In the genomic region with DNA sequence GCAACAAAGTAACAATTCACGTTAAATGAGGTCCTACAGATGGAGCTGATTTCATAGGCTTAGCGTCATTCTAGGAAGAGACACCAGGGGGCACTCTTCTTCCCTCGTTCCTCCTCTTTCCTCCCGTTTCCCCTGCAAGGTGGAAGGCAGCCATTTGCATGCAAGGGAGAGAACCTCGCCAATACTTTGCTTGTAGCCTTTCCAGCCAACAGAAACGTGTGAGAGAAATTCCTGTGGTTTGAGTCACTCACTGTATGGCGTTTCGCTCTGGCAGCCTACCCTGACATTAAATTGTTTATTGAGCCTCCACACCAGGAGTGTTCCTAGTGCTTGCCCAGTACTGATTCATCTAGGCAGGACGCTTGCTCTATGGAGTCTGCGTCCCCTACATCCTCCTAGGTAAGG, we compare ENCODE assay signal across 8 mouse cellular contexts.
DNase-seq lines count a peak whose midpoint lies in the region; ATAC-seq and TF ChIP-seq lines count a peak whose summit lies in the region.

No protein-coding gene starts in this region.

- H3K4me2 ChIP-seq in embryonic facial prominence, embryonic 13.5 days = peak overlapping the region; percentile 51
- H3K4me2 ChIP-seq in heart, embryonic 12.5 days = peak overlapping the region; percentile 56
- H3K4me2 ChIP-seq in kidney, embryonic 15.5 days = peak overlapping the region; percentile 48
- peak overlapping the region; percentile 32; the same call in 1 of the 2 replicates for H3K4me2 ChIP-seq in limb, embryonic 14.5 days (replicated peaks; ENCODE audit: low read depth, low read length, severe bottlenecking)
- H3K4me2 ChIP-seq in midbrain, postnatal 0 days (ENCODE audit: low read depth, low read length, poor library complexity, severe bottlenecking) = peak overlapping the region; percentile 23
- peak overlapping the region; percentile 39; the same call in 1 of the 2 replicates for H3K4me2 ChIP-seq in stomach, postnatal 0 days (replicated peaks; ENCODE audit: low read depth)

- 0 out of 2 replicates have a peak overlapping the region, but pooled peaks have one; percentile 7 for H3K27ac ChIP-seq in embryonic facial prominence, embryonic 13.5 days
- no peak overlapping the region for H3K27ac ChIP-seq in heart, embryonic 12.5 days (ENCODE audit: poor library complexity, severe bottlenecking)
- H3K27ac ChIP-seq in kidney, embryonic 15.5 days = no peak overlapping the region
- H3K27ac ChIP-seq in limb, embryonic 14.5 days (replicated peaks; ENCODE audit: low read depth, low read length) = no peak overlapping the region
- H3K27ac ChIP-seq in midbrain, postnatal 0 days (ENCODE audit: low read depth, low read length) = 0 out of 2 replicates have a peak overlapping the region, but pooled peaks have one; percentile 19
- H3K27ac ChIP-seq in stomach, postnatal 0 days (replicated peaks) = no peak overlapping the region

- peak; percentile 95 for TF ChIP-seq CTCF in midbrain, postnatal 0 days (IDR thresholded peaks at IDR 0.05)
- TF ChIP-seq CTCF in stomach, postnatal 0 days (IDR thresholded peaks at IDR 0.05; ENCODE audit: low read depth) = peak; percentile 96

- peak; percentile 80 for DNase-seq in 416B (ENCODE audit: low read depth)
- DNase-seq in adrenal gland, postnatal 14 days = peak; percentile 86
- peak; percentile 94 for DNase-seq in limb, embryonic 14.5 days (ENCODE audit: low spot score)
- DNase-seq in midbrain, postnatal 0 days (ENCODE audit: low spot score) = peak; percentile 90
- peak; percentile 83 for DNase-seq in stomach, postnatal 0 days (ENCODE audit: low spot score)

- no peak for TF ChIP-seq EP300 in stomach, postnatal 0 days (optimal IDR thresholded peaks at IDR 0.05)

- 0 out of 2 replicates have a peak overlapping the region, but pooled peaks have one; percentile 21 for H3K9ac ChIP-seq in embryonic facial prominence, embryonic 13.5 days
- H3K9ac ChIP-seq in heart, embryonic 12.5 days = no peak overlapping the region
- H3K9ac ChIP-seq in kidney, embryonic 15.5 days = no peak overlapping the region
- no peak overlapping the region for H3K9ac ChIP-seq in limb, embryonic 14.5 days (ENCODE audit: low read depth, low read length, severe bottlenecking)
- no peak overlapping the region for H3K9ac ChIP-seq in midbrain, postnatal 0 days (replicated peaks; ENCODE audit: low read length, poor library complexity, severe bottlenecking)
- H3K9ac ChIP-seq in stomach, postnatal 0 days (ENCODE audit: low read length) = no peak overlapping the region

- H3K4me3 ChIP-seq in embryonic facial prominence, embryonic 13.5 days = 0 out of 2 replicates have a peak overlapping the region, but pooled peaks have one; percentile 9
- H3K4me3 ChIP-seq in heart, embryonic 12.5 days = no peak overlapping the region
- 0 out of 2 replicates have a peak overlapping the region, but pooled peaks have one; percentile 10 for H3K4me3 ChIP-seq in kidney, embryonic 15.5 days (replicated peaks)
- no peak overlapping the region for H3K4me3 ChIP-seq in limb, embryonic 14.5 days (replicated peaks; ENCODE audit: low read length)
- H3K4me3 ChIP-seq in midbrain, postnatal 0 days (ENCODE audit: low read depth, low read length) = no peak overlapping the region
- H3K4me3 ChIP-seq in stomach, postnatal 0 days (ENCODE audit: low read depth, low read length) = no peak overlapping the region

- no peaks in the 10 kb centered on the region for H3K27me3 ChIP-seq in embryonic facial prominence, embryonic 13.5 days
- H3K27me3 ChIP-seq in heart, embryonic 12.5 days (replicated peaks) = no peaks in the 10 kb centered on the region
- no peaks in the 10 kb centered on the region for H3K27me3 ChIP-seq in kidney, embryonic 15.5 days
- H3K27me3 ChIP-seq in limb, embryonic 14.5 days (ENCODE audit: control insufficient read depth, insufficient read depth, low read length) = no peaks in the 10 kb centered on the region
- H3K27me3 ChIP-seq in midbrain, postnatal 0 days (ENCODE audit: insufficient read depth, low read length) = no peaks in the 10 kb centered on the region
- H3K27me3 ChIP-seq in stomach, postnatal 0 days (ENCODE audit: control insufficient read depth, insufficient read depth, low read length) = no peaks in the 10 kb centered on the region

- 14% methylated on average over 10 of the region's 10 CpGs for WGBS in embryonic facial prominence, embryonic 13.5 days
- WGBS in heart, embryonic 12.5 days = 14% methylated on average over 10 of the region's 10 CpGs
- WGBS in kidney, embryonic 15.5 days = 13% methylated on average over 10 of the region's 10 CpGs
- 14% methylated on average over 10 of the region's 10 CpGs for WGBS in limb, embryonic 14.5 days
- WGBS in midbrain, postnatal 0 days = 14% methylated on average over 10 of the region's 10 CpGs
- WGBS in stomach, postnatal 0 days = 6% methylated on average over 10 of the region's 10 CpGs

- H3K4me1 ChIP-seq in embryonic facial prominence, embryonic 13.5 days = peaks cover 7% of the 10 kb centered on the region; the same call in 1 of the 2 replicates
- H3K4me1 ChIP-seq in heart, embryonic 12.5 days (replicated peaks) = peaks cover 15% of the 10 kb centered on the region
- H3K4me1 ChIP-seq in kidney, embryonic 15.5 days = peaks cover 3% of the 10 kb centered on the region; the same call in 1 of the 2 replicates
- no peaks in the 10 kb centered on the region for H3K4me1 ChIP-seq in limb, embryonic 14.5 days (ENCODE audit: control insufficient read depth, insufficient read depth, low read length)
- H3K4me1 ChIP-seq in midbrain, postnatal 0 days (ENCODE audit: insufficient read depth, low read length) = no peaks in the 10 kb centered on the region
- no peaks in the 10 kb centered on the region for H3K4me1 ChIP-seq in stomach, postnatal 0 days (replicated peaks; ENCODE audit: control insufficient read depth, insufficient read depth)

- peak; percentile 40; the same call in 1 of the 2 replicates for ATAC-seq in embryonic facial prominence, embryonic 13.5 days (ENCODE audit: insufficient number of reproducible peaks, insufficient read depth, low FRiP score, low TSS enrichment, low read depth)
- no peak for ATAC-seq in heart, embryonic 12.5 days (ENCODE audit: insufficient number of reproducible peaks, low FRiP score)
- ATAC-seq in kidney, embryonic 15.5 days (replicated peaks; ENCODE audit: low FRiP score) = 0 out of 2 replicates have a peak, but pooled peaks have one; percentile 60
- ATAC-seq in limb, embryonic 14.5 days (ENCODE audit: low FRiP score, low read depth) = peak; percentile 79
- no peak for ATAC-seq in midbrain, postnatal 0 days (ENCODE audit: low FRiP score)
- peak; percentile 70 for ATAC-seq in stomach, postnatal 0 days (ENCODE audit: low FRiP score, low TSS enrichment)

- no peaks in the 10 kb centered on the region for H3K36me3 ChIP-seq in embryonic facial prominence, embryonic 13.5 days
- no peaks in the 10 kb centered on the region for H3K36me3 ChIP-seq in heart, embryonic 12.5 days
- H3K36me3 ChIP-seq in kidney, embryonic 15.5 days = no peaks in the 10 kb centered on the region
- no peaks in the 10 kb centered on the region for H3K36me3 ChIP-seq in limb, embryonic 14.5 days (ENCODE audit: control insufficient read depth, insufficient read depth, low read length)
- no peaks in the 10 kb centered on the region for H3K36me3 ChIP-seq in midbrain, postnatal 0 days (ENCODE audit: insufficient read depth, low read length)
- no peaks in the 10 kb centered on the region for H3K36me3 ChIP-seq in stomach, postnatal 0 days (ENCODE audit: control insufficient read depth, insufficient read depth, low read length)

- no peaks in the 10 kb centered on the region for H3K9me3 ChIP-seq in embryonic facial prominence, embryonic 13.5 days
- H3K9me3 ChIP-seq in heart, embryonic 12.5 days (replicated peaks) = no peaks in the 10 kb centered on the region
- H3K9me3 ChIP-seq in kidney, embryonic 15.5 days (replicated peaks) = no peaks in the 10 kb centered on the region
- H3K9me3 ChIP-seq in limb, embryonic 14.5 days (ENCODE audit: control insufficient read depth, low read length) = no peaks in the 10 kb centered on the region
- H3K9me3 ChIP-seq in midbrain, postnatal 0 days (ENCODE audit: low read length) = no peaks in the 10 kb centered on the region
- no peaks in the 10 kb centered on the region for H3K9me3 ChIP-seq in stomach, postnatal 0 days (ENCODE audit: control insufficient read depth, low read length)

- no peak for TF ChIP-seq POLR2A in limb, embryonic 14.5 days (IDR thresholded peaks at IDR 0.05; ENCODE audit: borderline replicate concordance, extremely low read depth, insufficient read depth, insufficient read length)

Comparison
In these comparisons a context has a peak if more than half of its experiments do, and no peak if none do; other contexts are left out.
1. ATAC-seq: peak in embryonic facial prominence, embryonic 13.5 days (single experiment), kidney, embryonic 15.5 days (single experiment), limb, embryonic 14.5 days (single experiment) and stomach, postnatal 0 days (single experiment); none in heart, embryonic 12.5 days (single experiment) and midbrain, postnatal 0 days (single experiment).
2. H3K27ac ChIP-seq: peak in embryonic facial prominence, embryonic 13.5 days (single experiment) and midbrain, postnatal 0 days (single experiment); none in heart, embryonic 12.5 days (single experiment), kidney, embryonic 15.5 days (single experiment), limb, embryonic 14.5 days (single experiment) and stomach, postnatal 0 days (single experiment).
3. H3K4me3 ChIP-seq: peak in embryonic facial prominence, embryonic 13.5 days (single experiment) and kidney, embryonic 15.5 days (single experiment); none in heart, embryonic 12.5 days (single experiment), limb, embryonic 14.5 days (single experiment), midbrain, postnatal 0 days (single experiment) and stomach, postnatal 0 days (single experiment).
4. Peak in every context shown above with its lines, with median percentiles within 50 percentile points of each other: DNase-seq and H3K4me2 ChIP-seq.